8 mouse cellular contexts compared by ENCODE assay signal in genomic region chr2:156722752-156723151, GRCm38 (mm10). TPM values are rescaled to one million over a fixed set of nuclear protein-coding genes. Genes with fewer than 3 reads are reported as not detected.
DNase-seq lines count a peak whose midpoint lies in the region; ATAC-seq and TF ChIP-seq lines count a peak whose summit lies in the region.

No protein-coding gene starts in this region.

- TF ChIP-seq POLR2A in limb, embryonic 14.5 days (IDR thresholded peaks at IDR 0.05; ENCODE audit: borderline replicate concordance, extremely low read depth, insufficient read depth, insufficient read length): no peak

- H3K4me1 ChIP-seq in lung, embryonic 16.5 days (replicated peaks; ENCODE audit: control insufficient read depth, insufficient read depth, low read length): peaks cover 57% of the 10 kb centered on the region
- H3K4me1 ChIP-seq in forebrain, postnatal 0 days (ENCODE audit: insufficient read depth): peaks cover 47% of the 10 kb centered on the region
- H3K4me1 ChIP-seq in limb, embryonic 14.5 days (ENCODE audit: control insufficient read depth, insufficient read depth, low read length): peaks cover 53% of the 10 kb centered on the region
- H3K4me1 ChIP-seq in stomach, embryonic 14.5 days (ENCODE audit: control insufficient read depth, insufficient read depth, low read length): peaks cover 46% of the 10 kb centered on the region

- no peaks in the 10 kb centered on the region for H3K9me3 ChIP-seq in lung, embryonic 16.5 days (ENCODE audit: control insufficient read depth, low read length)
- H3K9me3 ChIP-seq in forebrain, postnatal 0 days (ENCODE audit: low read length): no peaks in the 10 kb centered on the region
- no peaks in the 10 kb centered on the region for H3K9me3 ChIP-seq in limb, embryonic 14.5 days (ENCODE audit: control insufficient read depth, low read length)
- no peaks in the 10 kb centered on the region for H3K9me3 ChIP-seq in stomach, embryonic 14.5 days (ENCODE audit: control insufficient read depth, low read depth, low read length)

- H3K27me3 ChIP-seq in lung, embryonic 16.5 days (ENCODE audit: control insufficient read depth, insufficient read depth, low read depth, low read length): no peaks in the 10 kb centered on the region
- H3K27me3 ChIP-seq in forebrain, postnatal 0 days (ENCODE audit: insufficient read depth, low read length): no peaks in the 10 kb centered on the region
- H3K27me3 ChIP-seq in limb, embryonic 14.5 days (ENCODE audit: control insufficient read depth, insufficient read depth, low read length): no peaks in the 10 kb centered on the region
- no peaks in the 10 kb centered on the region for H3K27me3 ChIP-seq in stomach, embryonic 14.5 days (ENCODE audit: control insufficient read depth, insufficient read depth, low read length)

- H3K9ac ChIP-seq in lung, embryonic 16.5 days (ENCODE audit: low read length): peak overlapping the region; percentile 96; the same call in 1 of the 2 replicates
- peak overlapping the region; percentile 100 for H3K9ac ChIP-seq in forebrain, postnatal 0 days
- H3K9ac ChIP-seq in limb, embryonic 14.5 days (ENCODE audit: low read depth, low read length, severe bottlenecking): no peak overlapping the region
- H3K9ac ChIP-seq in stomach, embryonic 14.5 days (replicated peaks; ENCODE audit: low read depth, low read length): no peak overlapping the region

- peak overlapping the region; percentile 91 for H3K4me2 ChIP-seq in lung, embryonic 16.5 days (ENCODE audit: low read depth, low read length)
- H3K4me2 ChIP-seq in forebrain, postnatal 0 days (ENCODE audit: low read depth): peak overlapping the region; percentile 70
- H3K4me2 ChIP-seq in limb, embryonic 14.5 days (replicated peaks; ENCODE audit: low read depth, low read length, severe bottlenecking): peak overlapping the region; percentile 85
- H3K4me2 ChIP-seq in stomach, embryonic 14.5 days (replicated peaks; ENCODE audit: low read depth, low read length): peak overlapping the region; percentile 61

- no peak for TF ChIP-seq CTCF in forebrain, postnatal 0 days (IDR thresholded peaks at IDR 0.05; ENCODE audit: low read depth)

- intact Hi-C loops in left cerebral cortex, postnatal 25 days (cut with DNase I): no loop called here

- no peak for DNase-seq in lung, postnatal 4 days
- DNase-seq in forebrain, postnatal 0 days: no peak
- DNase-seq in limb, embryonic 14.5 days (ENCODE audit: low spot score): no peak
- no peak for DNase-seq in left cerebral cortex, postnatal 25 days (ENCODE audit: low spot score in 2 of 2)
- no peak for DNase-seq in cerebellum, adult 8-10 months
- DNase-seq in adrenal gland, postnatal 25 days: no peak

- peak overlapping the region; percentile 92 for H3K4me3 ChIP-seq in lung, embryonic 16.5 days (ENCODE audit: low read length)
- H3K4me3 ChIP-seq in forebrain, postnatal 0 days (ENCODE audit: low read depth, low read length): peak overlapping the region; percentile 94
- H3K4me3 ChIP-seq in limb, embryonic 14.5 days (replicated peaks; ENCODE audit: low read length): peak overlapping the region; percentile 94
- peak overlapping the region; percentile 94 for H3K4me3 ChIP-seq in stomach, embryonic 14.5 days (ENCODE audit: low read depth, low read length)

- WGBS in lung, embryonic 16.5 days: 48% methylated on average over 5 of the region's 5 CpGs
- 28% methylated on average over 5 of the region's 5 CpGs for WGBS in forebrain, postnatal 0 days
- 62% methylated on average over 5 of the region's 5 CpGs for WGBS in limb, embryonic 14.5 days
- 50% methylated on average over 5 of the region's 5 CpGs for WGBS in stomach, embryonic 14.5 days

- no peak for ATAC-seq in lung, embryonic 16.5 days (ENCODE audit: low read depth)
- ATAC-seq in forebrain, postnatal 0 days: no peak
- no peak for ATAC-seq in limb, embryonic 14.5 days (ENCODE audit: low FRiP score, low read depth)
- no peak for ATAC-seq in stomach, embryonic 14.5 days (ENCODE audit: insufficient number of reproducible peaks, insufficient read depth, low FRiP score, low read depth)

- H3K27ac ChIP-seq in lung, embryonic 16.5 days (ENCODE audit: low read length): no peak overlapping the region
- H3K27ac ChIP-seq in forebrain, postnatal 0 days (ENCODE audit: low read depth, low read length): no peak overlapping the region
- H3K27ac ChIP-seq in limb, embryonic 14.5 days (replicated peaks; ENCODE audit: low read depth, low read length): no peak overlapping the region
- H3K27ac ChIP-seq in stomach, embryonic 14.5 days (ENCODE audit: low read length): no peak overlapping the region

- H3K36me3 ChIP-seq in lung, embryonic 16.5 days (ENCODE audit: control insufficient read depth, insufficient read depth, low read length): no peaks in the 10 kb centered on the region
- no peaks in the 10 kb centered on the region for H3K36me3 ChIP-seq in forebrain, postnatal 0 days (ENCODE audit: insufficient read depth)
- no peaks in the 10 kb centered on the region for H3K36me3 ChIP-seq in limb, embryonic 14.5 days (ENCODE audit: control insufficient read depth, insufficient read depth, low read length)
- no peaks in the 10 kb centered on the region for H3K36me3 ChIP-seq in stomach, embryonic 14.5 days (ENCODE audit: control insufficient read depth, insufficient read depth, low read length)

RNA-seq across cellular contexts. Expression of gene Myl9, which starts 52.5 kb away (rescaled TPM):
- polyA plus RNA-seq in lung, embryonic 16.5 days (2015; fragmentation: Nextera tagmentation; extraction: Ambion mirVana): 371 and 400 TPM in 2 replicates
- 24.4 and 34.3 TPM in 2 replicates for total RNA-seq in forebrain, postnatal 0 days (2014; rRNA removed)
- 34.6 and 39.6 TPM in 2 replicates for polyA plus RNA-seq in forebrain, postnatal 0 days (2015; fragmentation: Nextera tagmentation; extraction: Ambion mirVana)
- polyA plus RNA-seq in limb, embryonic 14.5 days (2012; rRNA removed): 127 and 152 TPM in 2 replicates
- 257 and 269 TPM in 2 replicates for polyA plus RNA-seq in limb, embryonic 14.5 days (2014; fragmentation: Nextera tagmentation; extraction: Ambion mirVana)
- polyA plus RNA-seq in stomach, embryonic 14.5 days (2014; fragmentation: Nextera tagmentation; extraction: Ambion mirVana): 1,732 and 1,736 TPM in 2 replicates
- total RNA-seq in left cerebral cortex, postnatal 25 days (2021): 10 to 100 TPM; 14.7 to 16.1 TPM
- total RNA-seq in adrenal gland, postnatal 25 days (2021): 42.3 and 50.9 TPM in 2 replicates

Comparison
In these comparisons a context has a peak if more than half of its experiments do, and no peak if none do; other contexts are left out.
1. H3K9ac ChIP-seq: peak in lung, embryonic 16.5 days (single experiment) and forebrain, postnatal 0 days (single experiment); none in limb, embryonic 14.5 days (single experiment) and stomach, embryonic 14.5 days (single experiment).
2. Peak in every context shown above with its lines, with median percentiles within 50 percentile points of each other: H3K4me2 ChIP-seq and H3K4me3 ChIP-seq.